Mouse (Mus musculus): ENCODE results near the gene Kap.

DNA sequence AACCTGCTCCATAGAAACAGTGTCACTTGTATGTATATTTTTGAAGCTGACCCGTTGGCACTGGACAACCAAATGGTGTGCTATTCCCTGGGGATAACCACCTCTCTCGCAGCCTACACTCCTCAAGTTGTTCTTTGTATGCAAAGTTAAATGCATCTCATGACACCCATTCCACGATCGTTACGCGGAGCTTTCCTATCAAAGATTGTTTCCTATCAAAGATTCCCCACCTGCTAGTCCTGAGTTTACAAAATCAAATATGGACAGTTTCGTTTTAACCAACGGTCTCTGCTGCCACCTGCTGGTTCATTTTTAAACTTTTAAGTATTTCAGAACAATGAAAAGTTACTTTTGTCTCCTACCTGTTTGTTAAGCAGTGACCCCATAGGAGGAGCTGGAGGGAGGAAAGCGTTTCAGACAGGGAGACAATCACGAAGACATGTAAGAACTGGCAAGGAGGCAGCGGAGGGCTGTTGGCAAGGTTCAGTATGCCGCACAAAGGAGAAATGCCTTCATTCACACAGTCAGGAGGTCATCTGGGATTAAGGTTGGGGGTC is 22.4 kb upstream of the Kap start:
- TF ChIP-seq CTCF (IDR thresholded peaks at IDR 0.05) (peak; percentile 68), EP300 (IDR thresholded peaks at IDR 0.05) (no peak)
